Mouse (Mus musculus): Measurements from ENCODE around the gene Rab14.

Gene Rab14

GRCm38 (mm10) chr2:35200898-35201668 lies at the start of gene Rab14:
Gene Rab14 (minus strand): TSS chr2:35201120.
- peak; percentile 100 for DNase-seq

GRCm38 (mm10) chr2:35247763-35248162 lies 46.8 kb upstream of the Rab14 start:
- no peak for DNase-seq

- DNase-seq = no peak
Observed at GRCm38 (mm10) chr2:35244241-35244640, 43.3 kb upstream of the Rab14 start.

- DNase-seq = no peak
Observed at GRCm38 (mm10) chr2:35235021-35235420, 34.1 kb upstream of the Rab14 start.

- DNase-seq = no peak
Observed at GRCm38 (mm10) chr2:35233898-35234297, 33.0 kb upstream of the Rab14 start.

GRCm38 (mm10) chr2:35232595-35233445 lies 31.9 kb upstream of the Rab14 start:
- no peak for DNase-seq

- peak in 1 of 2 experiments; percentile 18 for DNase-seq
Observed at GRCm38 (mm10) chr2:35231871-35232270, 31.0 kb upstream of the Rab14 start.

- no peak for DNase-seq
Observed at GRCm38 (mm10) chr2:35230215-35230614, 29.3 kb upstream of the Rab14 start.

GRCm38 (mm10) chr2:35228145-35228544 lies 27.2 kb upstream of the Rab14 start:
- DNase-seq = no peak

- no peak for DNase-seq
Observed at GRCm38 (mm10) chr2:35224285-35224684, 23.4 kb upstream of the Rab14 start.

- DNase-seq = no peak
Observed at GRCm38 (mm10) chr2:35222822-35223391, 22.0 kb upstream of the Rab14 start.

- no peak for DNase-seq
Observed at GRCm38 (mm10) chr2:35218736-35219135, 17.8 kb upstream of the Rab14 start.

GRCm38 (mm10) chr2:35216701-35217100 lies 15.8 kb upstream of the Rab14 start:
- DNase-seq = no peak

- peak; percentile 10 to 16 for DNase-seq
Observed at GRCm38 (mm10) chr2:35215363-35215762, 14.4 kb upstream of the Rab14 start.

GRCm38 (mm10) chr2:35214881-35215358 lies 14.0 kb upstream of the Rab14 start:
- peak; percentile 89 to 92 for DNase-seq

- no peak for DNase-seq
Observed at GRCm38 (mm10) chr2:35213345-35213910, 12.5 kb upstream of the Rab14 start.

- no peak for DNase-seq
Observed at GRCm38 (mm10) chr2:35211681-35212080, 10.8 kb upstream of the Rab14 start.

GRCm38 (mm10) chr2:35208931-35209665 lies 8.2 kb upstream of the Rab14 start:
- no peak for DNase-seq

- DNase-seq = peak in 1 of 2 experiments; percentile 19
Observed at GRCm38 (mm10) chr2:35208054-35208453, 7.1 kb upstream of the Rab14 start.

GRCm38 (mm10) chr2:35206761-35207160 lies 5.8 kb upstream of the Rab14 start:
- DNase-seq = no peak

GRCm38 (mm10) chr2:35203729-35204128 lies 2.8 kb upstream of the Rab14 start:
- no peak for DNase-seq
